Mouse (Mus musculus): ENCODE measurements around the gene Pop5. TPM values are rescaled to one million over a fixed set of nuclear protein-coding genes. Genes with fewer than 3 reads are reported as not detected.

Gene Pop5
- polyA plus RNA-seq, 2 experiments: 51.6 to 90.3 TPM

DNA sequence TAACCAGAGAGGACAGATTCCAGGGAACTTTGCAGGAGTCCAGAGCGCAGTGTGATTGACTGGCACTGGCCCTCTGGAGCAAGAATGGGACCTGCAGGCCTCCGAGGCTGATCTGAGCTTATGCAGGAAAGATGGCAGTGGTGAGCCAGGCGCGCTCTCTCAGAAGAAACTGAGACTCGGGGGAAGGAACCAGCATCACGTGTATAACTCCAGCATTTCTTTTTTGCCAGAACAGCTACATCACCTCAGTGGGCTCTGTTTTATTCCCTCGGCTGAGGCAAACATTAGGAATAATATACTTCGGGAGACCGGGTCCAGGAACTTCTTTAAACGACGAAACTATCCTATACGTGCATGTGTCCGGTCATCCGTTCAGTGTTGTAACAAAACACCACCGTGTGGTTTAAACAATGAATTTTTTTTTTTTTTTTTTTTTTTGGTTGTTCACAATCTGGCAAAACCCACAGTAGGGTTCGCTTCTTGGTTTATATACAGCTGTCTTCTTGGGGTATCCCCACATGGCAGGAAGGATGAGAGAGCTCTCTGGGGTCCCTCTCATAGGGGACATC lies 4.0 kb upstream of the Pop5 start:
- no peak for TF ChIP-seq POLR2A (IDR thresholded peaks at IDR 0.05; ENCODE audit: borderline replicate concordance, extremely low read depth, insufficient read depth, insufficient read length)
- H3K4me3 ChIP-seq (replicated peaks; ENCODE audit: low read length): no peak overlapping the region
- 0 out of 2 replicates have a peak, but pooled peaks cover 2% of the 10 kb centered on the region for H3K27me3 ChIP-seq (ENCODE audit: control insufficient read depth, insufficient read depth, low read length)
- H3K36me3 ChIP-seq (ENCODE audit: control insufficient read depth, insufficient read depth, low read length): no peaks in the 10 kb centered on the region
- WGBS: 35% methylated on average over 16 of the region's 16 CpGs
- H3K9me3 ChIP-seq (ENCODE audit: control insufficient read depth, low read length): no peaks in the 10 kb centered on the region
- no peak for DNase-seq (ENCODE audit: low spot score)
- H3K4me2 ChIP-seq (replicated peaks; ENCODE audit: low read depth, low read length, severe bottlenecking): no peak overlapping the region
- no peak overlapping the region for H3K27ac ChIP-seq (replicated peaks; ENCODE audit: low read depth, low read length)
- H3K4me1 ChIP-seq (ENCODE audit: control insufficient read depth, insufficient read depth, low read length): peaks cover 2% of the 10 kb centered on the region; the same call in 1 of the 2 replicates
- ATAC-seq (ENCODE audit: low FRiP score, low read depth): no peak
- no peak overlapping the region for H3K9ac ChIP-seq (ENCODE audit: low read depth, low read length, severe bottlenecking)

DNA sequence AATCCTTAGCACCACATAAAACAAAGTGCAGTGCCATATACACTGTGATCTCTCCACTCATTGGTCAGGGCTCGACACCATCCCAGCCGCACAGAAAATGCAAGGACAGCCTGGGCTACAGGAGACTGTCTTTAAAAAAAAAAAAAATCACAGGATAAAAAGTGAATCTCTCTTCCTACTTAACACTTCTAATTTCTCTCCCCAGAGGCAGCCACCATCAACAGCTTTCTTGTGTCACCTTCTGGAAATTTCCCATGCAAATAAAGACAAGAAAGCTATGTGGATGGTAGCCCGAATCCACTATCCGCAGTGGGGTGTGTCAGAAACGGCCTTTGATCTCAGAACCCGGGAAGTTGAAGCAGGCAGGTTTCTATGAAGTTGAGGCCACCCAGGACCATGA lies 3.1 kb upstream of the Pop5 start:
- Histone ChIP-seq H3K4me1 (ENCODE audit: control insufficient read depth, insufficient read depth, low read length) (peaks cover 2% of the 10 kb centered on the region; the same call in 1 of the 2 replicates), H3K4me2 (replicated peaks; ENCODE audit: low read depth, low read length, severe bottlenecking) (no peak overlapping the region), H3K9ac (ENCODE audit: low read depth, low read length, severe bottlenecking) (no peak overlapping the region), H3K4me3 (replicated peaks; ENCODE audit: low read length) (no peak overlapping the region), H3K36me3 (ENCODE audit: control insufficient read depth, insufficient read depth, low read length) (no peaks in the 10 kb centered on the region), H3K9me3 (ENCODE audit: control insufficient read depth, low read length) (no peaks in the 10 kb centered on the region), H3K27ac (replicated peaks; ENCODE audit: low read depth, low read length) (no peak overlapping the region), H3K27me3 (ENCODE audit: control insufficient read depth, insufficient read depth, low read length) (0 out of 2 replicates have a peak, but pooled peaks cover 2% of the 10 kb centered on the region)
- WGBS: 39% methylated on average over 6 of the region's 6 CpGs
- DNase-seq (ENCODE audit: low spot score): no peak
- TF ChIP-seq POLR2A (IDR thresholded peaks at IDR 0.05; ENCODE audit: borderline replicate concordance, extremely low read depth, insufficient read depth, insufficient read length): no peak
- ATAC-seq (ENCODE audit: low FRiP score, low read depth): no peak

DNA sequence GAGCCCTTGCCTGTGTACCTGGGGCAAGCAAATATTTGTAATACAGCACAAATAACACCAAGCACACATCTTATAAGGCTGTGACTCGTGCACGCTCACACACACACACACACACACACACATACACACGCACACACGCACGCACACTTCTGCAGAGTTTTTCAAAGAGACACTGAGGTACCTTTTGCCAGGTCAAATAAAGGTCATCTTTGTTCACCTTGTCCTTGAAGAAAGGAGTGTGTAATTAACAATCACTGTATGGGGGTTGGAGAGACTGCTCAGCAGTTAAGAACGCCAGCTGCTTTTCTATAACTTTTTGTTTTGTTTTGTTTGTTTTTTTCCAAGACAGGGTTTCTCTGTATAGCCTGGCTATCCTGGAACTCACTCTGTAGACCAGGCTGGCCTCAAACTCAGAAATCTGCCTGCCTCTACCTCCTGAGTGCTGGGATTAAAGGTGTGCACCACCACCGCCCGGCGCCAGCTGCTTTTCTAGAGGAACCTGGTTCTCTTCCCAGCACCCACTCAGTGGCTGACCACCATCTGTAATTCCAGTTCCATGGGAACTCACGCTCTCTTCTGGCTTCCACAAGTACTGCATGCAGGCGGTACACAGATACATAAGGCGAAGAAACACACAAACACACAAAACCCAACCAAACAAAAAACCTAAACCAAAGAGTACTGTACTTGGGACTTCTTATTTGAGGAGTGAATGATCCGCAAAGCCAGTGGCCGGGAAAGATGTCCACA lies 2.4 kb upstream of the Pop5 start:
- 0 out of 2 replicates have a peak, but pooled peaks cover 2% of the 10 kb centered on the region for H3K27me3 ChIP-seq (ENCODE audit: control insufficient read depth, insufficient read depth, low read length)
- H3K4me2 ChIP-seq (replicated peaks; ENCODE audit: low read depth, low read length, severe bottlenecking): no peak overlapping the region
- WGBS: 87% methylated on average over 14 of the region's 14 CpGs
- H3K4me3 ChIP-seq (replicated peaks; ENCODE audit: low read length): no peak overlapping the region
- no peak overlapping the region for H3K27ac ChIP-seq (replicated peaks; ENCODE audit: low read depth, low read length)
- ATAC-seq (ENCODE audit: low FRiP score, low read depth): no peak
- no peak overlapping the region for H3K9ac ChIP-seq (ENCODE audit: low read depth, low read length, severe bottlenecking)
- no peak for TF ChIP-seq POLR2A (IDR thresholded peaks at IDR 0.05; ENCODE audit: borderline replicate concordance, extremely low read depth, insufficient read depth, insufficient read length)
- peaks cover 2% of the 10 kb centered on the region; the same call in 1 of the 2 replicates for H3K4me1 ChIP-seq (ENCODE audit: control insufficient read depth, insufficient read depth, low read length)
- no peaks in the 10 kb centered on the region for H3K9me3 ChIP-seq (ENCODE audit: control insufficient read depth, low read length)
- no peaks in the 10 kb centered on the region for H3K36me3 ChIP-seq (ENCODE audit: control insufficient read depth, insufficient read depth, low read length)
- DNase-seq (ENCODE audit: low spot score): no peak

DNA sequence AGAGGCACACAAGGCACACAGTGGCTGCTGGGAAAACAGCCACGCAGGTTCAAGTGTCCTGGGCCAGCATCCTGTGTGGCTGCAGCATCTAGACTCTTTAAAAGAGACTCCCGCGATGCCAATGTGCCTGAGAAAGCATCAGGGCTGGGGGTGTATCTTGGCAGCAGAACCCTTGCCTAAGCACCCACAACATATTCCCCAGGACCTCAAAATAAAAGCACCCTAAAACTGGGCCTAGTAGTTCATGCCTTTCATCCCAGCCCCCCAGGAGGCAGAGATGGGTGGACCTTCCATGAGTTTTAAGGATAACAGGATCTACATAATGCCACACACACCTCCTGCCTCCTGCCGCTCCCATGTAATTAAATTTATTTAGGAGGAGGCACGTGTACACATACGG lies 1.1 kb upstream of the Pop5 start:
- H3K36me3 ChIP-seq (ENCODE audit: control insufficient read depth, insufficient read depth, low read length): peaks cover under 1% of the 10 kb centered on the region; the same call in 1 of the 2 replicates
- H3K4me1 ChIP-seq (ENCODE audit: control insufficient read depth, insufficient read depth, low read length): peaks cover 9% of the 10 kb centered on the region
- no peak overlapping the region for H3K4me2 ChIP-seq (replicated peaks; ENCODE audit: low read depth, low read length, severe bottlenecking)
- no peak overlapping the region for H3K9ac ChIP-seq (ENCODE audit: low read depth, low read length, severe bottlenecking)
- H3K9me3 ChIP-seq (ENCODE audit: control insufficient read depth, low read length): no peaks in the 10 kb centered on the region
- no peak for TF ChIP-seq POLR2A (IDR thresholded peaks at IDR 0.05; ENCODE audit: borderline replicate concordance, extremely low read depth, insufficient read depth, insufficient read length)
- 0 out of 2 replicates have a peak, but pooled peaks cover 2% of the 10 kb centered on the region for H3K27me3 ChIP-seq (ENCODE audit: control insufficient read depth, insufficient read depth, low read length)
- WGBS: 38% methylated on average over 6 of the region's 6 CpGs
- no peak overlapping the region for H3K4me3 ChIP-seq (replicated peaks; ENCODE audit: low read length)
- ATAC-seq (ENCODE audit: low FRiP score, low read depth): no peak
- no peak for DNase-seq (ENCODE audit: low spot score)
- H3K27ac ChIP-seq (replicated peaks; ENCODE audit: low read depth, low read length): no peak overlapping the region

DNA sequence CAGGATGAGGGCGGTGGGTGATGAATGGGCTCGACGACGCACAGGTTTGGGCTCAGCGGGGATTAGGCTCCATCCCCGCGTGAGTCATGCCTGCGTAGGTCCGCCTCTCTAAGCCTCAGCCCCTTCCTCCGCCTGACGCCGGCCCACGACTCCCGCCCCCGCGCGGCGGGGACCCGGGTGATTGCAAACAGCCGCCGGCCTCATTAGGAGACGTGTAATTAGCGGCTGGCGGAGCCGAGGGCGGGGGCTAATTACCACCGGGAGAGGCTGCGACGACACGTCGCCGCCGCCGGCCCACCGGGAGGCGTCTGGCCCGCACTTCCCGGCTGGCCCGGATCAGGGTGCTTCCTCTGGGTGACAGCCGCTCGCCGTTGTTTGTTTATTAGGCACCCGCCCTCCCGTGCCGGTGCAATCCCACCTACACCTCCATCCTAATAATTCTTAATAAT lies 289 bp upstream of the Pop5 start:
- 0% methylated on average over 43 of the region's 45 CpGs for WGBS
- 0 out of 2 replicates have a peak, but pooled peaks cover 2% of the 10 kb centered on the region for H3K27me3 ChIP-seq (ENCODE audit: control insufficient read depth, insufficient read depth, low read length)
- H3K9me3 ChIP-seq (ENCODE audit: control insufficient read depth, low read length): no peaks in the 10 kb centered on the region
- peak overlapping the region; percentile 62 for H3K4me2 ChIP-seq (replicated peaks; ENCODE audit: low read depth, low read length, severe bottlenecking)
- H3K36me3 ChIP-seq (ENCODE audit: control insufficient read depth, insufficient read depth, low read length): peaks cover 8% of the 10 kb centered on the region
- TF ChIP-seq POLR2A (IDR thresholded peaks at IDR 0.05; ENCODE audit: borderline replicate concordance, extremely low read depth, insufficient read depth, insufficient read length): no peak
- peak overlapping the region; percentile 43 for H3K4me3 ChIP-seq (replicated peaks; ENCODE audit: low read length)
- ATAC-seq (ENCODE audit: low FRiP score, low read depth) (peak; percentile 8; the same call in 1 of the 2 replicates), DNase-seq (ENCODE audit: low spot score) (no peak)
- no peak overlapping the region for H3K27ac ChIP-seq (replicated peaks; ENCODE audit: low read depth, low read length)
- peaks cover 9% of the 10 kb centered on the region for H3K4me1 ChIP-seq (ENCODE audit: control insufficient read depth, insufficient read depth, low read length)
- peak overlapping the region; percentile 53 for H3K9ac ChIP-seq (ENCODE audit: low read depth, low read length, severe bottlenecking)

All from limb, embryonic 14.5 days (tissue).